Mouse (Mus musculus): ENCODE data around the gene Cmtm4.

DNA sequence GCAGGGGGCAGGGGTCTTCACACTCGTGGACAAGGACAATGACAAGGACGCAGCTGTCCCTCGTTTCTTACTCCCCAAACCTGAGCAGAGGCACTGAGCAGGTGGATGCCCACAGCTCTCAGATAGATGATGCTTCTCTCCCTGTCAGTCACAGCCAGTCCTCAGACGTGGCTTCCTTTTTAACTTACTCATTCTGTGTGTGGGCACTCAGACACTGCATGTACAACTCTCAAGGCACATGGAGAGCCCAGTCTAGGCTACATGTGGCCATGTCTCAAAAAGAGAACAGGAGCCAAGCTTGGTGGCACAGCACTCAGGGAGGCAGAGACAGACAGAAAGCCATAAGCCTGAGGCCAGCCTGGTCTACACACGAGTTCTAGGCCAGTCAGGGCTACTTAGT lies 19.6 kb downstream of the Cmtm4 start:
- TF ChIP-seq CTCF (IDR thresholded peaks at IDR 0.05 in 2 of 3, conservative IDR thresholded peaks at IDR 0.05 in 1 of 3; ENCODE audit: control insufficient read depth in 1 of 3, insufficient read depth in 1 of 3, low read depth in 2 of 3, low read length in 3 of 3, poor library complexity in 1 of 3, severe bottlenecking in 1 of 3), result no peak
- TF ChIP-seq MEF2A (IDR thresholded peaks at IDR 0.05; ENCODE audit: extremely low read depth, insufficient replicate concordance, low read depth, low read length, poor library complexity, severe bottlenecking), result no peak
- TF ChIP-seq POLR2A (IDR thresholded peaks at IDR 0.05; ENCODE audit: control insufficient read depth in 1 of 2, insufficient read depth in 1 of 2, low read depth in 1 of 2, low read length in 2 of 2, poor library complexity in 1 of 2), result no peak
- no peak for TF ChIP-seq ZNF384 (IDR thresholded peaks at IDR 0.05; ENCODE audit: low read depth, low read length)
